8 mouse cellular contexts compared by ENCODE assay signal in genomic region chr1:180976110-180976679, GRCm38 (mm10). TPM values are rescaled to one million over a fixed set of nuclear protein-coding genes. Genes with fewer than 3 reads are reported as not detected.
DNase-seq lines count a peak whose midpoint lies in the region.

No protein-coding gene starts in this region.

- intact Hi-C loops in gastrocnemius, postnatal 14 days (cut with DNase I; ENCODE audit: low total_unique reads) = no loop called here

- peak; percentile 44 for DNase-seq in gastrocnemius, postnatal 14 days
- no peak for DNase-seq in gastrocnemius, postnatal 4 days (ENCODE audit: low spot score in 2 of 2)
- DNase-seq in 3T3-L1 (ENCODE audit: low read depth, low spot score) = peak; percentile 71
- DNase-seq in NIH3T3 (ENCODE audit: low read depth) = peak; percentile 75
- DNase-seq in induced T-regulatory cell, adult 2 months (ENCODE audit: low read depth) = peak; percentile 82
- peak; percentile 48 for DNase-seq in retina, postnatal 1 day
- DNase-seq in cerebellum, adult 11-12 months = no peak
- no peak for DNase-seq in cerebellum, adult 8-10 months

RNA-seq across cellular contexts. Expression of gene Tmem63a, which starts 34.1 kb away (rescaled TPM):
- total RNA-seq in gastrocnemius, postnatal 14 days (2021) = 10 to 100 TPM; 11.9 to 12.5 TPM
- total RNA-seq in gastrocnemius, postnatal 4 days (2021) = 10 to 100 TPM; 15.3 to 17.3 TPM

RNA-seq across cellular contexts. Expression of gene Lefty1, which starts 41.4 kb away (rescaled TPM):
- under 1 TPM; 0.44 to 0.53 TPM for total RNA-seq in gastrocnemius, postnatal 14 days (2021)
- total RNA-seq in gastrocnemius, postnatal 4 days (2021) = 1 to 10 TPM in 1 of 2 experiments, under 1 TPM in 1; 0.96 to 1.5 TPM

RNA-seq across cellular contexts. Expression of gene Ephx1, which starts 44.5 kb away (rescaled TPM):
- total RNA-seq in gastrocnemius, postnatal 14 days (2021) = 10 to 100 TPM; 13.5 to 16.4 TPM
- total RNA-seq in gastrocnemius, postnatal 4 days (2021) = 10 to 100 TPM; 29.3 to 31.4 TPM

Comparison
In these comparisons a context has a peak if more than half of its experiments do, and no peak if none do; other contexts are left out.
1. DNase-seq: peak in gastrocnemius, postnatal 14 days (single experiment), 3T3-L1 (single experiment), NIH3T3 (single experiment), induced T-regulatory cell, adult 2 months (single experiment) and retina, postnatal 1 day (single experiment); none in gastrocnemius, postnatal 4 days (0 of 2), cerebellum, adult 11-12 months (single experiment) and cerebellum, adult 8-10 months (single experiment).